8 mouse cellular contexts compared by ENCODE assay signal in genomic region chr7:98176322-98177070, GRCm38 (mm10). TPM values are rescaled to one million over a fixed set of nuclear protein-coding genes. Genes with fewer than 3 reads are reported as not detected.
A peak's percentile ranks its signal among the peaks of the same experiment; 100 is the strongest.
DNase-seq lines count a peak whose midpoint lies in the region; ATAC-seq and TF ChIP-seq lines count a peak whose summit lies in the region.

No protein-coding gene starts in this region.

- TF ChIP-seq POLR2A in thymus, adult 2 months (IDR thresholded peaks at IDR 0.05; ENCODE audit: control insufficient read depth, extremely low read depth, insufficient read depth, low read length, poor library complexity): no peak

- H3K9me3 ChIP-seq in lung, embryonic 14.5 days (ENCODE audit: low read depth, low read length): no peaks in the 10 kb centered on the region
- no peaks in the 10 kb centered on the region for H3K9me3 ChIP-seq in forebrain, embryonic 13.5 days (replicated peaks)
- no peaks in the 10 kb centered on the region for H3K9me3 ChIP-seq in liver, embryonic 11.5 days (ENCODE audit: control insufficient read depth, low read length)
- H3K9me3 ChIP-seq in lung, postnatal 0 days (ENCODE audit: low read length): no peaks in the 10 kb centered on the region

- DNase-seq in lung, embryonic 14.5 days: no peak
- no peak for DNase-seq in lung, postnatal 14 days
- DNase-seq in liver, embryonic 11.5 days (ENCODE audit: low spot score): no peak
- DNase-seq in thymus, adult 2 months: peak; percentile 48
- no peak for DNase-seq in right cerebral cortex, adult 2 months (ENCODE audit: low spot score in 2 of 2)
- no peak for DNase-seq in lung, postnatal 0 days (ENCODE audit: low spot score)
- no peak for DNase-seq in urinary bladder, postnatal 25 days (ENCODE audit: low spot score)

- H3K4me1 ChIP-seq in lung, embryonic 14.5 days (ENCODE audit: insufficient read depth): 0 out of 2 replicates have a peak, but pooled peaks cover 14% of the 10 kb centered on the region
- H3K4me1 ChIP-seq in forebrain, embryonic 13.5 days: peaks cover 18% of the 10 kb centered on the region
- peaks cover 62% of the 10 kb centered on the region for H3K4me1 ChIP-seq in liver, embryonic 11.5 days (replicated peaks; ENCODE audit: control insufficient read depth, insufficient read depth, low read length)
- peaks cover 42% of the 10 kb centered on the region for H3K4me1 ChIP-seq in thymus, adult 2 months (replicated peaks; ENCODE audit: control insufficient read depth, insufficient read depth, low read length)
- peaks cover 8% of the 10 kb centered on the region for H3K4me1 ChIP-seq in lung, postnatal 0 days (ENCODE audit: insufficient read depth, low read depth, low read length)

- no peak overlapping the region for H3K9ac ChIP-seq in lung, embryonic 14.5 days
- H3K9ac ChIP-seq in forebrain, embryonic 13.5 days: peak overlapping the region; percentile 77; the same call in 1 of the 2 replicates
- peak overlapping the region; percentile 76 for H3K9ac ChIP-seq in liver, embryonic 11.5 days (ENCODE audit: low read depth, low read length)
- H3K9ac ChIP-seq in lung, postnatal 0 days (replicated peaks; ENCODE audit: low read depth): no peak overlapping the region

- no peaks in the 10 kb centered on the region for H3K36me3 ChIP-seq in lung, embryonic 14.5 days (ENCODE audit: insufficient read depth)
- no peaks in the 10 kb centered on the region for H3K36me3 ChIP-seq in forebrain, embryonic 13.5 days (ENCODE audit: poor library complexity, severe bottlenecking)
- no peaks in the 10 kb centered on the region for H3K36me3 ChIP-seq in liver, embryonic 11.5 days (ENCODE audit: control insufficient read depth, insufficient read depth, low read length)
- no peaks in the 10 kb centered on the region for H3K36me3 ChIP-seq in thymus, adult 2 months (ENCODE audit: control insufficient read depth, insufficient read depth, low read length)
- no peaks in the 10 kb centered on the region for H3K36me3 ChIP-seq in lung, postnatal 0 days (ENCODE audit: insufficient read depth, low read length)

- TF ChIP-seq EP300 in lung, postnatal 0 days (IDR thresholded peaks at IDR 0.05): no peak

- no peak for TF ChIP-seq CTCF in lung, embryonic 14.5 days (IDR thresholded peaks at IDR 0.05; ENCODE audit: low read depth)
- TF ChIP-seq CTCF in thymus, adult 2 months (IDR thresholded peaks at IDR 0.05; ENCODE audit: borderline replicate concordance, control insufficient read depth, extremely low read depth, insufficient read depth, low read length, poor library complexity): no peak
- no peak for TF ChIP-seq CTCF in lung, postnatal 0 days (IDR thresholded peaks at IDR 0.05)

- 61% methylated on average over 8 of the region's 8 CpGs for WGBS in lung, embryonic 14.5 days
- 75% methylated on average over 8 of the region's 8 CpGs for WGBS in forebrain, embryonic 13.5 days
- WGBS in liver, embryonic 11.5 days: 58% methylated on average over 8 of the region's 8 CpGs
- 24% methylated on average over 8 of the region's 8 CpGs for WGBS in thymus, adult 2 months
- WGBS in lung, postnatal 0 days: 47% methylated on average over 8 of the region's 8 CpGs

- H3K27me3 ChIP-seq in lung, embryonic 14.5 days (ENCODE audit: insufficient read depth, low read length): no peaks in the 10 kb centered on the region
- H3K27me3 ChIP-seq in forebrain, embryonic 13.5 days: peaks cover 39% of the 10 kb centered on the region
- no peaks in the 10 kb centered on the region for H3K27me3 ChIP-seq in liver, embryonic 11.5 days (replicated peaks; ENCODE audit: control insufficient read depth, insufficient read depth, low read length)
- no peaks in the 10 kb centered on the region for H3K27me3 ChIP-seq in thymus, adult 2 months (ENCODE audit: control insufficient read depth, insufficient read depth, low read length)
- H3K27me3 ChIP-seq in lung, postnatal 0 days (replicated peaks; ENCODE audit: insufficient read depth, low read length): no peaks in the 10 kb centered on the region

- no peak for ATAC-seq in lung, embryonic 14.5 days (ENCODE audit: insufficient read depth)
- ATAC-seq in forebrain, embryonic 13.5 days: no peak
- peak; percentile 25; the same call in 1 of the 2 replicates for ATAC-seq in liver, embryonic 11.5 days (replicated peaks; ENCODE audit: low FRiP score)
- ATAC-seq in lung, postnatal 0 days: no peak

- H3K4me3 ChIP-seq in lung, embryonic 14.5 days (ENCODE audit: low read depth, low read length): peak overlapping the region; percentile 76; the same call in 1 of the 2 replicates
- H3K4me3 ChIP-seq in forebrain, embryonic 13.5 days: peak overlapping the region; percentile 74
- peak overlapping the region; percentile 82 for H3K4me3 ChIP-seq in liver, embryonic 11.5 days (ENCODE audit: low read depth, low read length)
- peak overlapping the region; percentile 10; the same call in 1 of the 2 replicates for H3K4me3 ChIP-seq in thymus, adult 2 months (ENCODE audit: control insufficient read depth, insufficient read depth, low read length)
- H3K4me3 ChIP-seq in lung, postnatal 0 days (ENCODE audit: low read depth, low read length): no peak overlapping the region

- peak overlapping the region; percentile 13; the same call in 1 of the 2 replicates for H3K27ac ChIP-seq in lung, embryonic 14.5 days (ENCODE audit: low read depth)
- H3K27ac ChIP-seq in forebrain, embryonic 13.5 days: no peak overlapping the region
- peak overlapping the region; percentile 85 for H3K27ac ChIP-seq in liver, embryonic 11.5 days (ENCODE audit: low read depth, low read length)
- H3K27ac ChIP-seq in thymus, adult 2 months (ENCODE audit: control insufficient read depth, insufficient read depth, low read length): peak overlapping the region; percentile 65
- no peak overlapping the region for H3K27ac ChIP-seq in lung, postnatal 0 days (ENCODE audit: low read length)

- H3K4me2 ChIP-seq in lung, embryonic 14.5 days: peak overlapping the region; percentile 80
- peak overlapping the region; percentile 80 for H3K4me2 ChIP-seq in forebrain, embryonic 13.5 days
- peak overlapping the region; percentile 88 for H3K4me2 ChIP-seq in liver, embryonic 11.5 days
- H3K4me2 ChIP-seq in lung, postnatal 0 days (replicated peaks; ENCODE audit: low read depth, low read length): no peak overlapping the region; the same call in 1 of the 2 replicates

RNA-seq across cellular contexts. Expression of gene Capn5, which starts 1.6 kb away (rescaled TPM):
- polyA plus RNA-seq in lung, embryonic 14.5 days (2014; fragmentation: Nextera tagmentation; extraction: Ambion mirVana): 4.5 and 5.4 TPM in 2 replicates
- polyA plus RNA-seq in forebrain, embryonic 13.5 days (2015; fragmentation: Nextera tagmentation; extraction: Ambion mirVana): 9.3 and 10.0 TPM in 2 replicates
- polyA plus RNA-seq in liver, embryonic 11.5 days (2014; fragmentation: Nextera tagmentation; extraction: Ambion mirVana): 20.0 and 20.1 TPM in 2 replicates
- 21.4 and 25.3 TPM in 2 replicates for polyA plus RNA-seq in thymus, adult 2 months (2012; rRNA removed)
- 5.0 and 5.2 TPM in 2 replicates for polyA plus RNA-seq in lung, postnatal 0 days (2015; fragmentation: Nextera tagmentation; extraction: Ambion mirVana)

RNA-seq across cellular contexts. Expression of gene B3gnt6, which starts 22.8 kb away (rescaled TPM):
- not detected in 2 replicates for polyA plus RNA-seq in lung, embryonic 14.5 days (2014; fragmentation: Nextera tagmentation; extraction: Ambion mirVana)
- polyA plus RNA-seq in forebrain, embryonic 13.5 days (2015; fragmentation: Nextera tagmentation; extraction: Ambion mirVana): 0.09 and 0.12 TPM in 2 replicates
- 0.09 TPM in 1 of 2 replicates, not detected in the other for polyA plus RNA-seq in liver, embryonic 11.5 days (2014; fragmentation: Nextera tagmentation; extraction: Ambion mirVana)
- polyA plus RNA-seq in thymus, adult 2 months (2012; rRNA removed): 0.34 and 0.40 TPM in 2 replicates
- polyA plus RNA-seq in lung, postnatal 0 days (2015; fragmentation: Nextera tagmentation; extraction: Ambion mirVana): 0.23 and 0.44 TPM in 2 replicates

RNA-seq across cellular contexts. Expression of gene Omp, which starts 31.2 kb away (rescaled TPM):
- 0.33 TPM in 1 of 2 replicates, not detected in the other for polyA plus RNA-seq in lung, embryonic 14.5 days (2014; fragmentation: Nextera tagmentation; extraction: Ambion mirVana)
- polyA plus RNA-seq in forebrain, embryonic 13.5 days (2015; fragmentation: Nextera tagmentation; extraction: Ambion mirVana): 0.42 and 0.52 TPM in 2 replicates
- 0.62 and 0.70 TPM in 2 replicates for polyA plus RNA-seq in liver, embryonic 11.5 days (2014; fragmentation: Nextera tagmentation; extraction: Ambion mirVana)
- polyA plus RNA-seq in thymus, adult 2 months (2012; rRNA removed): 1.8 TPM in 2 replicates
- 0.12 and 0.14 TPM in 2 replicates for polyA plus RNA-seq in lung, postnatal 0 days (2015; fragmentation: Nextera tagmentation; extraction: Ambion mirVana)

RNA-seq across cellular contexts. Expression of gene Myo7a, which starts 57.2 kb away (rescaled TPM):
- polyA plus RNA-seq in lung, embryonic 14.5 days (2014; fragmentation: Nextera tagmentation; extraction: Ambion mirVana): 15.0 and 15.3 TPM in 2 replicates
- 11.8 and 14.2 TPM in 2 replicates for polyA plus RNA-seq in forebrain, embryonic 13.5 days (2015; fragmentation: Nextera tagmentation; extraction: Ambion mirVana)
- 20.1 and 20.7 TPM in 2 replicates for polyA plus RNA-seq in liver, embryonic 11.5 days (2014; fragmentation: Nextera tagmentation; extraction: Ambion mirVana)
- 8.0 and 10.1 TPM in 2 replicates for polyA plus RNA-seq in thymus, adult 2 months (2012; rRNA removed)
- 7.1 and 8.4 TPM in 2 replicates for polyA plus RNA-seq in lung, postnatal 0 days (2015; fragmentation: Nextera tagmentation; extraction: Ambion mirVana)

Comparison
In these comparisons a context has a peak if more than half of its experiments do, and no peak if none do; other contexts are left out.
1. H3K27ac ChIP-seq: peak in lung, embryonic 14.5 days (single experiment), liver, embryonic 11.5 days (single experiment) and thymus, adult 2 months (single experiment); none in forebrain, embryonic 13.5 days (single experiment) and lung, postnatal 0 days (single experiment).
2. H3K9ac ChIP-seq: peak in forebrain, embryonic 13.5 days (single experiment) and liver, embryonic 11.5 days (single experiment); none in lung, embryonic 14.5 days (single experiment) and lung, postnatal 0 days (single experiment).